ENCODE assay signal across 15 mouse cellular contexts in genomic region chr10:67924030-67924429, GRCm38 (mm10). TPM values are rescaled to one million over a fixed set of nuclear protein-coding genes. Genes with fewer than 3 reads are reported as not detected.
DNase-seq lines count a peak whose midpoint lies in the region; ATAC-seq and TF ChIP-seq lines count a peak whose summit lies in the region.
"Had no signal": no experiment of that assay in that cellular context is flagged by ENCODE, and none has a peak within 500 bp of the region (broad histone marks: within the 10 kb centered on the region; RNA-seq: fewer than 3 reads in every experiment).

No protein-coding gene starts in this region.

- intact Hi-C loops in heart, postnatal 36 days (cut with DNase I): no loop called here

- no peak overlapping the region for H3K27ac ChIP-seq in liver, adult 2 months (replicated peaks; ENCODE audit: insufficient read depth, low read depth, low read length)
- no peak overlapping the region for H3K27ac ChIP-seq in liver, embryonic 11.5 days (ENCODE audit: low read depth, low read length)
- no peak overlapping the region for H3K27ac ChIP-seq in ES-Bruce4 (ENCODE audit: insufficient read depth, low read length)
- H3K27ac ChIP-seq in kidney, embryonic 14.5 days (ENCODE audit: low read depth, low read length): no peak overlapping the region
- H3K27ac ChIP-seq: macrophage had no signal

- H3K79me2 ChIP-seq in liver, adult 2 months (ENCODE audit: control insufficient read depth, insufficient read depth, low read length): no peaks in the 10 kb centered on the region

- no peaks in the 10 kb centered on the region for H3K4me1 ChIP-seq in liver, adult 2 months (ENCODE audit: control insufficient read depth, insufficient read depth, low read length)
- no peaks in the 10 kb centered on the region for H3K4me1 ChIP-seq in liver, embryonic 11.5 days (replicated peaks; ENCODE audit: control insufficient read depth, insufficient read depth, low read length)
- no peaks in the 10 kb centered on the region for H3K4me1 ChIP-seq in ES-Bruce4 (ENCODE audit: control insufficient read depth, insufficient read depth, low read length)
- H3K4me1 ChIP-seq in kidney, embryonic 14.5 days (ENCODE audit: control insufficient read depth, insufficient read depth, low read length): no peaks in the 10 kb centered on the region

- TF ChIP-seq CTCF in liver, adult 2 months (IDR thresholded peaks at IDR 0.05; ENCODE audit: low read depth, low read length): peak; percentile 28; the same call in 1 of the 2 replicates
- peak; percentile 80 for TF ChIP-seq CTCF in ES-Bruce4 (IDR thresholded peaks at IDR 0.05; ENCODE audit: low read depth, low read length)
- TF ChIP-seq CTCF in brain, embryonic 14.5 days (IDR thresholded peaks at IDR 0.05; ENCODE audit: borderline replicate concordance, extremely low read depth, insufficient read depth, insufficient read length): peak; percentile 47; the same call in 1 of the 2 replicates

- H3K36me3 ChIP-seq in liver, adult 2 months (ENCODE audit: control insufficient read depth, insufficient read depth, low read length): no peaks in the 10 kb centered on the region
- no peaks in the 10 kb centered on the region for H3K36me3 ChIP-seq in liver, embryonic 11.5 days (ENCODE audit: control insufficient read depth, insufficient read depth, low read length)
- H3K36me3 ChIP-seq in ES-Bruce4 (ENCODE audit: control insufficient read depth, insufficient read depth, low read length, poor library complexity, severe bottlenecking): no peaks in the 10 kb centered on the region
- H3K36me3 ChIP-seq in kidney, embryonic 14.5 days (ENCODE audit: control insufficient read depth, insufficient read depth, low read length): no peaks in the 10 kb centered on the region

- H3K9me3 ChIP-seq in liver, embryonic 11.5 days (ENCODE audit: control insufficient read depth, low read length): no peaks in the 10 kb centered on the region
- H3K9me3 ChIP-seq in ES-Bruce4 (replicated peaks; ENCODE audit: control insufficient read depth, insufficient read depth, low read length, poor library complexity, severe bottlenecking): no peaks in the 10 kb centered on the region
- H3K9me3 ChIP-seq in kidney, embryonic 14.5 days (ENCODE audit: control insufficient read depth, low read length): no peaks in the 10 kb centered on the region

- WGBS in liver, adult 2 months: 61% methylated on average over 7 of the region's 7 CpGs
- WGBS in liver, embryonic 11.5 days: 51% methylated on average over 7 of the region's 7 CpGs
- 61% methylated on average over 7 of the region's 7 CpGs for WGBS in kidney, embryonic 14.5 days

- no peak for TF ChIP-seq EP300 in ES-Bruce4 (IDR thresholded peaks at IDR 0.05; ENCODE audit: insufficient read depth, low read depth, low read length)

- no peak for TF ChIP-seq POLR2A in liver, adult 2 months (IDR thresholded peaks at IDR 0.05; ENCODE audit: extremely low read depth, insufficient read depth, low read length)
- TF ChIP-seq POLR2A in ES-Bruce4 (IDR thresholded peaks at IDR 0.05; ENCODE audit: insufficient read depth, low read length): no peak
- TF ChIP-seq POLR2A in brain, embryonic 14.5 days (IDR thresholded peaks at IDR 0.05; ENCODE audit: borderline replicate concordance, extremely low read depth, insufficient read depth, insufficient read length, poor library complexity, severe bottlenecking): no peak

- no peak overlapping the region for H3K4me3 ChIP-seq in liver, adult 2 months (ENCODE audit: insufficient read depth, low read depth, low read length)
- H3K4me3 ChIP-seq in liver, embryonic 11.5 days (ENCODE audit: low read depth, low read length): no peak overlapping the region
- no peak overlapping the region for H3K4me3 ChIP-seq in ES-Bruce4 (ENCODE audit: low read depth, low read length)
- no peak overlapping the region for H3K4me3 ChIP-seq in kidney, embryonic 14.5 days (ENCODE audit: low read length)
- H3K4me3 ChIP-seq: myocyte had no signal

- ATAC-seq in liver, embryonic 11.5 days (replicated peaks; ENCODE audit: low FRiP score): no peak
- ATAC-seq in kidney, embryonic 14.5 days (ENCODE audit: low FRiP score, low TSS enrichment): no peak
- ATAC-seq: activated CD4-positive, CD25-positive, alpha-beta regulatory T cell, adult 4 months; forebrain, embryonic 14.5 days had no signal

- no peaks in the 10 kb centered on the region for H3K27me3 ChIP-seq in liver, adult 2 months (ENCODE audit: control insufficient read depth, insufficient read depth, low read length)
- no peaks in the 10 kb centered on the region for H3K27me3 ChIP-seq in liver, embryonic 11.5 days (replicated peaks; ENCODE audit: control insufficient read depth, insufficient read depth, low read length)
- no peaks in the 10 kb centered on the region; the same call in 1 of the 2 replicates for H3K27me3 ChIP-seq in ES-Bruce4 (ENCODE audit: control insufficient read depth, insufficient read depth, low read length, poor library complexity, severe bottlenecking)
- no peaks in the 10 kb centered on the region for H3K27me3 ChIP-seq in kidney, embryonic 14.5 days (ENCODE audit: control insufficient read depth, insufficient read depth, low read length)

- H3K9ac ChIP-seq in liver, adult 2 months (ENCODE audit: low read depth, low read length): no peak overlapping the region
- H3K9ac ChIP-seq in liver, embryonic 11.5 days (ENCODE audit: low read depth, low read length): no peak overlapping the region
- H3K9ac ChIP-seq in ES-Bruce4 (ENCODE audit: low read depth, poor library complexity, severe bottlenecking): no peak overlapping the region
- H3K9ac ChIP-seq in kidney, embryonic 14.5 days (ENCODE audit: low read depth, low read length): no peak overlapping the region

- H3K4me2 ChIP-seq in liver, embryonic 11.5 days: no peak overlapping the region
- H3K4me2 ChIP-seq in kidney, embryonic 14.5 days (replicated peaks; ENCODE audit: low read depth, low read length): no peak overlapping the region

- DNase-seq in liver, adult 2 months (ENCODE audit: extremely low read depth, low read depth, low spot score): no peak
- DNase-seq in liver, embryonic 11.5 days (ENCODE audit: low spot score): no peak
- DNase-seq in brain, embryonic 14.5 days (ENCODE audit: low read depth): no peak
- peak; percentile 72 for DNase-seq in testis, postnatal 14 days (ENCODE audit: low spot score)
- no peak for DNase-seq in heart, postnatal 36 days
- DNase-seq in cerebellum, postnatal 14 days: no peak
- DNase-seq: heart, postnatal 4 days; kidney, postnatal 25 days; left cerebral cortex, postnatal 4 days had no signal

RNA-seq across cellular contexts. Expression of gene Zfp365, which starts 11.6 kb away (rescaled TPM):
- total RNA-seq in liver, adult 2 months (2014; rRNA removed): 0.13 TPM in 1 of 2 replicates, not detected in the other
- polyA plus RNA-seq in liver, adult 2 months (2012; rRNA removed): not detected in 2 replicates
- polyA plus RNA-seq in liver, embryonic 11.5 days (2014; fragmentation: Nextera tagmentation; extraction: Ambion mirVana): 0.21 and 0.31 TPM in 2 replicates
- 27.1 and 33.0 TPM in 2 replicates for polyA plus RNA-seq in ES-Bruce4 (2011; ENCODE audit: insufficient read depth, insufficient read length, low read depth, missing spikeins)
- 2.4 and 3.6 TPM in 2 replicates for polyA plus RNA-seq in brain, embryonic 14.5 days (2012; rRNA removed)
- under 1 TPM; 0.49 to 0.56 TPM for total RNA-seq in heart, postnatal 36 days (2021)
- polyA plus RNA-seq in kidney, embryonic 14.5 days (2014; fragmentation: Nextera tagmentation; extraction: Ambion mirVana): 0.81 and 1.1 TPM in 2 replicates

RNA-seq across cellular contexts. Expression of gene Rtkn2, which starts 55.3 kb away (rescaled TPM):
- total RNA-seq in liver, adult 2 months (2014; rRNA removed): 0.07 and 0.09 TPM in 2 replicates
- polyA plus RNA-seq in liver, adult 2 months (2012; rRNA removed): not detected in 2 replicates
- 4.9 and 5.7 TPM in 2 replicates for polyA plus RNA-seq in liver, embryonic 11.5 days (2014; fragmentation: Nextera tagmentation; extraction: Ambion mirVana)
- 16.4 and 19.4 TPM in 2 replicates for polyA plus RNA-seq in ES-Bruce4 (2011; ENCODE audit: insufficient read depth, insufficient read length, low read depth, missing spikeins)
- polyA plus RNA-seq in brain, embryonic 14.5 days (2012; rRNA removed): 2.7 and 3.1 TPM in 2 replicates
- under 1 TPM; 0.35 to 0.53 TPM for total RNA-seq in heart, postnatal 36 days (2021)
- polyA plus RNA-seq in kidney, embryonic 14.5 days (2014; fragmentation: Nextera tagmentation; extraction: Ambion mirVana): 7.4 and 11.5 TPM in 2 replicates

Comparison
In these comparisons a context has a peak if more than half of its experiments do, and no peak if none do; other contexts are left out.
1. CTCF ChIP-seq: peak in every context shown above with its lines; median percentile 80 in ES-Bruce4; 47 in brain, embryonic 14.5 days; 28 in liver, adult 2 months.